Mouse (Mus musculus) activated CD4-positive, CD25-positive, alpha-beta regulatory T cell, adult 9 weeks (primary cell): ENCODE results near the gene Efna4. TPM values are rescaled to one million over a fixed set of nuclear protein-coding genes. Genes with fewer than 3 reads are reported as not detected.

Experiments
- polyA plus RNA-seq: library from polyadenylated mRNA; unstranded; fragments of 100-300 nt; shearing (Covaris generic); gene quantifications from one replicate; pipeline ENCODE4 v1.2.1, GENCODE M21; 2017

The Efna4 gene
- polyA plus RNA-seq, result 0.62 TPM

GRCm38 (mm10) chr3:89337721-89338578 is at the start of gene Efna4:
TSS of gene Efna4 (minus strand) at chr3:89338028.

GRCm38 (mm10) chr3:89365153-89365485 is 27.3 kb upstream of the Efna4 start, which contains the start of gene Dcst1:
TSS of gene Dcst1 (minus strand) at chr3:89365253.

GRCm38 (mm10) chr3:89361675-89362074 is 23.8 kb upstream of the Efna4 start, which contains the start of gene Dcst2:
TSS of gene Dcst2 (plus strand) at chr3:89361975.

GRCm38 (mm10) chr3:89349869-89350501 is 12.2 kb upstream of the Efna4 start, which contains the start of gene Adam15:
TSS of gene Adam15 (minus strand) at chr3:89349996.

DNA sequence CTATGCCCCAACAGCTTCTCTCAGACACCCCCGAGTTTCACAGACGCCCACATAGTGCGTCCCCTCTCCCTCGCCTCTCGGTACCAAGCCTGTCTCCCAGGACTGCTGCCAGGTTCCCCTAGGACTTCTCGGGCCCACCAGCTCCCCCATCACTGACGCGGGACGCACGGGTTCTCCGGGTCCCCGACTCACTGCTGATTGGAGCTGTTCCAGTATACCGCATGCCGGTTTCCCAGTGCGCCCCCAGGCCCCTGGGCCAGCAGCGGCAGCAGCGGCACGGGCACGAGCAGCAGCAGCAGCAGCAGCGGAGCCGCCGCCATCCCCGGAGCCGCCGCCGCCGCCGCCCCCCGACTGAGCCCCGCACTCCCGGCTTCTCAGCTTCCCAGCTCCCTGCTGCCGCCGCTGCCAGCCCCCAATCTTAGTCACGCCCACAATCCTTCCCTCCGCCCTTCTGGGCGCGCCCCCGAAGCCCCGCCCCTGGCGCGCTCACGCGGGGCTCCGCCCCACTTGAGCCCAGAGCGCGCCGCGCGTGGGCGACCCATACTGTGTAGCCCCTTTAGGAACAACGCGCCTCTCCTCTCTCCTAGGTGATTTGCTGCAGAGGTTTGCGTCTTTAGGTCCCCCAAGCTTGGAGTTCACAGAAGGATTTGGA is 15.2 kb downstream of the Efna4 start, which contains the start of gene Efna3:
TSS of gene Efna3 (minus strand) at position 452 of the 652 bp plus-strand sequence.

Other genes with a start within 250 kb of the Efna4 start
- gene Rusc1, start 244.7 kb downstream of the Efna4 start, polyA plus RNA-seq, result 49.9 TPM
- gene Gm43738, start 236.9 kb downstream of the Efna4 start, polyA plus RNA-seq, result not detected
- gene Fdps, start 236.1 kb downstream of the Efna4 start, polyA plus RNA-seq, result 102 TPM
- not detected for gene Pklr, start 201.9 kb downstream of the Efna4 start, polyA plus RNA-seq
- 0.73 TPM for gene Hcn3, start 177.8 kb downstream of the Efna4 start, polyA plus RNA-seq
- gene Clk2, start 173.2 kb downstream of the Efna4 start, polyA plus RNA-seq, result 36.9 TPM
- gene Scamp3, start 160.6 kb downstream of the Efna4 start, polyA plus RNA-seq, result 291 TPM
- 230 TPM for gene Fam189b, start 154.9 kb downstream of the Efna4 start, polyA plus RNA-seq
- 139 TPM for gene Gba, start 135.1 kb downstream of the Efna4 start, polyA plus RNA-seq
- 2.8 TPM for gene Thbs3, start 122.8 kb downstream of the Efna4 start, polyA plus RNA-seq
- 120 TPM for gene Mtx1, start 110.9 kb downstream of the Efna4 start, polyA plus RNA-seq
- gene Muc1, start 109.0 kb downstream of the Efna4 start, polyA plus RNA-seq, result 2.7 TPM
- gene Krtcap2, start 92.1 kb downstream of the Efna4 start, polyA plus RNA-seq, result 285 TPM
- gene Trim46, start 91.7 kb downstream of the Efna4 start, polyA plus RNA-seq, result 5.0 TPM
- 99.0 TPM for gene Dpm3, start 78.7 kb downstream of the Efna4 start, polyA plus RNA-seq
- 249 TPM for gene Slc50a1, start 67.5 kb downstream of the Efna4 start, polyA plus RNA-seq
- gene Efna1, start 56.9 kb downstream of the Efna4 start, polyA plus RNA-seq, result not detected
- gene Efna3, start 15.1 kb downstream of the Efna4 start, polyA plus RNA-seq, result not detected
- 14.5 TPM for gene Adam15, start 12.0 kb upstream of the Efna4 start, polyA plus RNA-seq
- 0.28 TPM for gene Dcst2, start 23.9 kb upstream of the Efna4 start, polyA plus RNA-seq
- gene Dcst1, start 27.2 kb upstream of the Efna4 start, polyA plus RNA-seq, result 0.27 TPM
- gene Zbtb7b, start 56.7 kb upstream of the Efna4 start, polyA plus RNA-seq, result 74.9 TPM
- not detected for gene Lenep, start 64.8 kb upstream of the Efna4 start, polyA plus RNA-seq
- gene Flad1, start 73.8 kb upstream of the Efna4 start, polyA plus RNA-seq, result 66.1 TPM
- 29.8 TPM for gene Cks1b, start 80.4 kb upstream of the Efna4 start, polyA plus RNA-seq
- 86.1 TPM for gene Shc1, start 80.4 kb upstream of the Efna4 start, polyA plus RNA-seq
- 31.5 TPM for gene Pygo2, start 92.2 kb upstream of the Efna4 start, polyA plus RNA-seq
- gene Pbxip1, start 98.7 kb upstream of the Efna4 start, polyA plus RNA-seq, result 176 TPM
- 22.6 TPM for gene Pmvk, start 116.5 kb upstream of the Efna4 start, polyA plus RNA-seq
- not detected for gene Kcnn3, start 182.1 kb upstream of the Efna4 start, polyA plus RNA-seq